Mouse (Mus musculus) cerebellum, adult 11 months (tissue): ENCODE results near the gene Itga1.

Experiments
- DNase-seq: peaks from one replicate; pipeline ENCODE4 v3.0.0; 2022

Gene Itga1

GRCm38 (mm10) chr13:115042652-115043051 is 59.1 kb downstream of the Itga1 start:
- no peak for DNase-seq

GRCm38 (mm10) chr13:115037304-115037703 is 64.5 kb downstream of the Itga1 start:
- no peak for DNase-seq

- no peak for DNase-seq
These were observed 66.4 kb downstream of the Itga1 start for GRCm38 (mm10) chr13:115035387-115035786.

- DNase-seq = no peak
These were observed 68.6 kb downstream of the Itga1 start for GRCm38 (mm10) chr13:115033135-115033534.

GRCm38 (mm10) chr13:115031177-115032000 is 70.4 kb downstream of the Itga1 start:
- DNase-seq = no peak

- DNase-seq = no peak
These were observed 76.4 kb downstream of the Itga1 start for GRCm38 (mm10) chr13:115025394-115025793.

GRCm38 (mm10) chr13:115022117-115022787 is 79.5 kb downstream of the Itga1 start:
- no peak for DNase-seq

- DNase-seq = no peak
These were observed 80.4 kb downstream of the Itga1 start for GRCm38 (mm10) chr13:115021411-115021810.

- DNase-seq = no peak
These were observed 81.0 kb downstream of the Itga1 start for GRCm38 (mm10) chr13:115020727-115021126.

- no peak for DNase-seq
These were observed 84.2 kb downstream of the Itga1 start for GRCm38 (mm10) chr13:115017545-115017944.

- DNase-seq = no peak
These were observed 90.2 kb downstream of the Itga1 start for GRCm38 (mm10) chr13:115011547-115011946.

GRCm38 (mm10) chr13:115006213-115006835 is 95.4 kb downstream of the Itga1 start:
- DNase-seq = no peak

GRCm38 (mm10) chr13:115005342-115005741 is 96.4 kb downstream of the Itga1 start:
- no peak for DNase-seq

- DNase-seq = no peak
These were observed 98.2 kb downstream of the Itga1 start for GRCm38 (mm10) chr13:115003444-115004053.

GRCm38 (mm10) chr13:115002837-115003236 is 98.9 kb downstream of the Itga1 start:
- DNase-seq = no peak

- no peak for DNase-seq
These were observed 99.6 kb downstream of the Itga1 start for GRCm38 (mm10) chr13:115002155-115002554.

- DNase-seq = no peak
These were observed 102.2 kb downstream of the Itga1 start for GRCm38 (mm10) chr13:114999582-114999981.

- no peak for DNase-seq
These were observed 103.7 kb downstream of the Itga1 start for GRCm38 (mm10) chr13:114998100-114998499.

GRCm38 (mm10) chr13:114992260-114993014 is 109.3 kb downstream of the Itga1 start:
- no peak for DNase-seq

GRCm38 (mm10) chr13:114987668-114988067 is 114.1 kb downstream of the Itga1 start:
- no peak for DNase-seq

GRCm38 (mm10) chr13:114987161-114987560 is 114.6 kb downstream of the Itga1 start:
- DNase-seq = no peak

- no peak for DNase-seq
These were observed 117.1 kb downstream of the Itga1 start for GRCm38 (mm10) chr13:114984658-114985057.

GRCm38 (mm10) chr13:114983116-114983515 is 118.6 kb downstream of the Itga1 start:
- no peak for DNase-seq
